Mouse (Mus musculus): ENCODE measurements at regions not wholly inside any gene's neighbourhood (a gene's known extent, or its start where the extent isn't known, plus 50 kb on each side); places are given as distances from the start of the nearest gene placed in this dataset.

DNA sequence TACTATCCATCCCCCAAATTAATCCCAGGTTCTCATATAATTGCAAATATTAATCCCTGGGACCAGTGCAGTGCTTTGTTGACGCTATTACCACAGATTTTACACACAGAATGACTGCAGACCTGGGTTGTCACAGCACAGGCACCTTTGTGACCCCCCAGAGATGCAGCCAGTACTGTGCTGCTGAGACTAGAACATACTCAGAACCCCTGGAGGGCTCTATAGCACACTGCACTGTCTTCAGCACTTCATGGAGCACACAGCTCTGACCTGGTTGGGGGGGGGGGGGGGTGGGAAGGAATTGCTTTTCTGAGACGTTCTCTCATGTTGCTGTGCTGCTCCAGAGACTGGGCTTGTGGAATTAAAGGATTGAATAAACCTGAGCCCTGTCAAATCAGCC is 154.9 kb upstream of the Gm34302 start:
- no peak overlapping the region for H3K9ac ChIP-seq (ENCODE audit: low read length)
- H3K27ac ChIP-seq (ENCODE audit: low read depth, low read length) = no peak overlapping the region
- no peaks in the 10 kb centered on the region for H3K36me3 ChIP-seq (ENCODE audit: control insufficient read depth, insufficient read depth, low read length)
- H3K9me3 ChIP-seq (ENCODE audit: control insufficient read depth, low read length) = no peaks in the 10 kb centered on the region
- no peaks in the 10 kb centered on the region for H3K4me1 ChIP-seq (ENCODE audit: control insufficient read depth, insufficient read depth, low read length)
- DNase-seq (ENCODE audit: low spot score, missing footprints) (no peak), ATAC-seq (ENCODE audit: low FRiP score) (peak; percentile 64; the same call in 1 of the 2 replicates)
- no peaks in the 10 kb centered on the region for H3K27me3 ChIP-seq (ENCODE audit: control insufficient read depth, insufficient read depth, low read length)
- H3K4me3 ChIP-seq (ENCODE audit: low read depth, low read length) = no peak overlapping the region
- no peak overlapping the region for H3K4me2 ChIP-seq
- 43% methylated on average over 2 of the region's 2 CpGs for WGBS

DNA sequence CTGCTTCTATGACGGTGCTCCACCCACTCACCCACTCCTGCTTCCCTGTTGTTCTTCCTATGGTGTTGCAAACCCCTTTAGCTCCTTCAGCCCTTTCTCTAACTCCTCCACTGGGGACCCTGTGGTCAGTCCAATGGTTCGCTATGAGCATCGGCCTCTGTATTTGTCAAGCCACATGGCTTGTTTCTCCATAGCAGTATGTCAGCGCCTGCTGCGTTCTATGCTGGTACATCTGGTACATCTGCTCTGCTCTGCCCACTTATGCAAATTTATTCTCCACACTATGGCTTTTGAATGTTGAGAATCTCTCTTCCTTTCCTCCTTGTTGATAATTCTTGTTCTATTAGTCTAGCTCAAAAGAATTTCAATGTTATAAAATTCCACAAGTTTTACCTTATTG is 154.2 kb upstream of the Gm34302 start:
- no peaks in the 10 kb centered on the region for H3K9me3 ChIP-seq (ENCODE audit: control insufficient read depth, low read length)
- no peaks in the 10 kb centered on the region for H3K4me1 ChIP-seq (ENCODE audit: control insufficient read depth, insufficient read depth, low read length)
- no peak overlapping the region for H3K27ac ChIP-seq (ENCODE audit: low read depth, low read length)
- no peaks in the 10 kb centered on the region for H3K27me3 ChIP-seq (ENCODE audit: control insufficient read depth, insufficient read depth, low read length)
- no peak overlapping the region for H3K9ac ChIP-seq (ENCODE audit: low read length)
- no peak overlapping the region for H3K4me3 ChIP-seq (ENCODE audit: low read depth, low read length)
- ATAC-seq (ENCODE audit: low FRiP score) (peak; percentile 68), DNase-seq (ENCODE audit: low spot score, missing footprints) (no peak)
- no peaks in the 10 kb centered on the region for H3K36me3 ChIP-seq (ENCODE audit: control insufficient read depth, insufficient read depth, low read length)
- WGBS = 77% methylated on average over 5 of the region's 5 CpGs
- no peak overlapping the region for H3K4me2 ChIP-seq

DNA sequence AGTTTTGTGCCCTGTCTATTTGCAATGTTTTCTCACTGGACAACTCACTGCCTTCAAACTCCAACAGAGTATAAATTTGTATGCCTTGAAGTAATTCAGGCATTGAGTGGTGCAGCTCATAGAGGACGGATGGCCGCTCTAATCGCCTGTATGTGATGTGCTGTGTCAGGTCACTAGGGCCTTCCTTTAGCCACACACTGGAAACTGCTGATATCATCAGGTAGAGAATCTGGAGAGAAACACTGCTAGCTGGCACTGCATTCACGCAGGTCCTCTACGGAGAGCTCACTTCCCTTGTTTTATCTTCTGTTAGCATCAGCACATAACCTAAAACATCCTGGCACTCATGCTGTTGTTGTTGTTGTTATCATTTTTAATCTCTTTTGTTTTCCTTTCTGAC is 144.0 kb upstream of the Gm34302 start:
- 88% methylated on average over 5 of the region's 5 CpGs for WGBS
- H3K27ac ChIP-seq (ENCODE audit: low read depth, low read length) = no peak overlapping the region
- no peak overlapping the region for H3K4me2 ChIP-seq
- H3K9me3 ChIP-seq (ENCODE audit: control insufficient read depth, low read length) = no peaks in the 10 kb centered on the region
- no peaks in the 10 kb centered on the region for H3K4me1 ChIP-seq (ENCODE audit: control insufficient read depth, insufficient read depth, low read length)
- H3K27me3 ChIP-seq (ENCODE audit: control insufficient read depth, insufficient read depth, low read length) = no peaks in the 10 kb centered on the region
- H3K4me3 ChIP-seq (ENCODE audit: low read depth, low read length) = no peak overlapping the region
- DNase-seq (ENCODE audit: low spot score, missing footprints) = no peak
- ATAC-seq (ENCODE audit: low FRiP score) = no peak
- H3K36me3 ChIP-seq (ENCODE audit: control insufficient read depth, insufficient read depth, low read length) = no peaks in the 10 kb centered on the region
- no peak overlapping the region for H3K9ac ChIP-seq (ENCODE audit: low read length)

DNA sequence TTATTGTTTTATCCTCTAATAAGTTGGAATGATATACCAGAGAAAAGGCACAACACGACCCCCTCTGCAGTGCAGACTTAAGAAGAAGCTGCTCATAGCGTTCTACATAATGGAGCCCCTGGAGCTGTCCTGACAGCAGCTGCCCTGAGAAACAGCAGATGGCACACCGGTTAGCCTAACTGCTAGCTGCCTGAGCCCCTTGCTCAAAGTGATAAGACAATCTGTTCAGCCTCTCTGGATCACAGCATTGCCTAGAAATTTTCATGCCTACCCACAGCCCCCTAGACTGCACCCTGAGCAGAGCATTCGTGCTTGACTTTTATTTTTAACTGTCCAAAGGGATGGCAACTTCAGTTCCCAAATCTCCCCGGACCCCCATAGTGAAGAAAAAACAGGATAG is 132.4 kb upstream of the Gm34302 start:
- H3K4me1 ChIP-seq (ENCODE audit: control insufficient read depth, insufficient read depth, low read length) = no peaks in the 10 kb centered on the region
- H3K27ac ChIP-seq (ENCODE audit: low read depth, low read length) = no peak overlapping the region
- ATAC-seq (ENCODE audit: low FRiP score) (peak; percentile 83), DNase-seq (ENCODE audit: low spot score, missing footprints) (no peak)
- 25% methylated on average over 5 of the region's 5 CpGs for WGBS
- H3K9me3 ChIP-seq (ENCODE audit: control insufficient read depth, low read length) = no peaks in the 10 kb centered on the region
- no peak overlapping the region for H3K4me2 ChIP-seq
- no peak overlapping the region for H3K9ac ChIP-seq (ENCODE audit: low read length)
- H3K4me3 ChIP-seq (ENCODE audit: low read depth, low read length) = no peak overlapping the region
- H3K27me3 ChIP-seq (ENCODE audit: control insufficient read depth, insufficient read depth, low read length) = no peaks in the 10 kb centered on the region
- no peaks in the 10 kb centered on the region for H3K36me3 ChIP-seq (ENCODE audit: control insufficient read depth, insufficient read depth, low read length)

DNA sequence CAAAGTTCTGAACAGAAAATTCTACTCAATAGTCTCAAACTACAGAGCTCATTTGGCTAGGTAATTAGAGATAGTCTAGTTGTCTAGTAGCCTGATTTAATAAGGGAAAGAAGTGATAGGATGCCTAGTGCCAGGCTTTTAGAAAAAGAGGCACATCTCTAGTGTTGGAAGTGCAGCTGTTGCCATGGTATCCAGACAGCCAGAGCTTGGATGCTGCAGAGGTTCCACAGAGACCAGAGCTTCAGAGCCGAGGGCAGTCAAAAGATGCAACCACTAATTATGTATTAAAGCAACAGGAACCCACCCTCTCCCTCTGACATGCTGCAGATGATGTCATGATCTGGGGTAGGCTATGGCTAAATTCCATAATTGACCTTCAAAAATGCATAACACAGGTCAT is 130.0 kb upstream of the Gm34302 start:
- Histone ChIP-seq H3K27me3 (ENCODE audit: control insufficient read depth, insufficient read depth, low read length) (no peaks in the 10 kb centered on the region), H3K4me1 (ENCODE audit: control insufficient read depth, insufficient read depth, low read length) (no peaks in the 10 kb centered on the region), H3K9me3 (ENCODE audit: control insufficient read depth, low read length) (no peaks in the 10 kb centered on the region), H3K4me2 (no peak overlapping the region), H3K36me3 (ENCODE audit: control insufficient read depth, insufficient read depth, low read length) (no peaks in the 10 kb centered on the region), H3K27ac (ENCODE audit: low read depth, low read length) (no peak overlapping the region), H3K4me3 (ENCODE audit: low read depth, low read length) (no peak overlapping the region), H3K9ac (ENCODE audit: low read length) (no peak overlapping the region)
- ATAC-seq (ENCODE audit: low FRiP score) (peak; percentile 56; the same call in 1 of the 2 replicates), DNase-seq (ENCODE audit: low spot score, missing footprints) (no peak)
- 42% methylated on average over 1 of the region's 1 CpGs for WGBS

DNA sequence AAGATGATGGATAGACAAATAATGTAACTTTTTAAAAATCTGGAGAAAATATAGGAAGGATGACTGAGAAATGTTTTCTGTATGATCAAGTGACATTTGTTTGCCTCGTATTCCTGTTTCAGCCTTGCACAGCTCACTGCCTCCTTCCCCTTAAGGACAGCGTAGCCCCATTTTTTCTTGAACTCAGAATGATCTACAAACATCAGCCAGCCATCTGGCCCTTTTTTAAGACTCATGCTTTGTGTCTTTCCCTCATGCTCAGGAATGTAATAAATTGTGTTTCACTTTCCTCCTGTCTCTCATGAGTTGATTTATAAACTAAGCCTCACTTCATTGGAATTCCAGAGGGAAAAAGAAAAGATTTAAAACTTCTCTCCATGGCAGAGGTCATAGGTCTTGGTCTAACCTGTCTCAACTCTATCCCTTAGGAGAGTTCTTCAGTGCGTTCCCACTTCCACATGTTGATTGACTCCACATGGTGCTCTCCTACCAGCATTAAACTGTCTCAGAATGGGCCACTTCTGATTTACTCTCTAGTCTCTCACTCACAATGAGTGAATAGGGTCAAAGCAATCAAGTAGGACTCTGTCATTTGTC is 129.2 kb upstream of the Gm34302 start:
- no peaks in the 10 kb centered on the region for H3K27me3 ChIP-seq (ENCODE audit: control insufficient read depth, insufficient read depth, low read length)
- WGBS = 77% methylated on average over 3 of the region's 3 CpGs
- no peak overlapping the region for H3K4me2 ChIP-seq
- no peaks in the 10 kb centered on the region for H3K9me3 ChIP-seq (ENCODE audit: control insufficient read depth, low read length)
- H3K36me3 ChIP-seq (ENCODE audit: control insufficient read depth, insufficient read depth, low read length) = no peaks in the 10 kb centered on the region
- H3K4me3 ChIP-seq (ENCODE audit: low read depth, low read length) = no peak overlapping the region
- no peak overlapping the region for H3K9ac ChIP-seq (ENCODE audit: low read length)
- DNase-seq (ENCODE audit: low spot score, missing footprints) (no peak), ATAC-seq (ENCODE audit: low FRiP score) (no peak)
- no peak overlapping the region for H3K27ac ChIP-seq (ENCODE audit: low read depth, low read length)
- no peaks in the 10 kb centered on the region for H3K4me1 ChIP-seq (ENCODE audit: control insufficient read depth, insufficient read depth, low read length)

DNA sequence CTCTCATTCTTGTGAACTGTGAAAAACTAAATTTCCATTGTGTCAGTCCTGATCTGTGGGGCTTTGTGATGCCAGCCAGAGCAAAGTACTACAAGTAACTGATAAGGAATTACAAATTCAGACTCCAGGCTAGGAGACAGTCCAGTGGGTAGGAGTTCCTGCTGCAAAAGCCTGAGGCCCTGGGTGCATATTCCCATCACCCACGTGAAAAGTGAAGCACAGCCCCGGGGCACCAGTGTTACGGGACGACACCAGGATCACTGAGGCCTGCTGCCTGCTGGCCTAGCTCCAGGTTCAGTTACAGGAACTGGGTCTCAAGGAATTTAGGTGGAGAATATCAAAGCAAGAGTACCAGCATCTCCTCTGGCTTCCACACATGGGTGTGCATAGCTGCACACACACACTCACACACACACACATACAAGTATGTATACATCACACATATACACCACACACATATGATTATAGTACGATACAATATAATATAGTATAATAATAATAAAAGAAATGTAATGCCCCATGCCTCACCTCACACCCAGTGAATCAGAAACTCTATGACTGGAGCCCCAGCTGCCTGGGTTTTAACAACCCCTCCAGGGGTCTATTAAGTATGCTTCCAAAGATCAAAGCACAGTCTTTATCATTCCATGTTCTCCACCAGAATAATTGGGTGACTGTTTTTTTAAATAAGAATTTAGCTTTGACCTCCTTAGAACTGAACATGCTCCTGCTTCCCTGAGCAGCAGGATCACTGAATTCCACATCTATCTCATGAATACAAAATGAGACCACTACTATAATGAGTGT is 126.6 kb upstream of the Gm34302 start:
- WGBS = 48% methylated on average over 5 of the region's 5 CpGs
- no peak; the same call in 1 of the 2 replicates for ATAC-seq (ENCODE audit: low FRiP score)

DNA sequence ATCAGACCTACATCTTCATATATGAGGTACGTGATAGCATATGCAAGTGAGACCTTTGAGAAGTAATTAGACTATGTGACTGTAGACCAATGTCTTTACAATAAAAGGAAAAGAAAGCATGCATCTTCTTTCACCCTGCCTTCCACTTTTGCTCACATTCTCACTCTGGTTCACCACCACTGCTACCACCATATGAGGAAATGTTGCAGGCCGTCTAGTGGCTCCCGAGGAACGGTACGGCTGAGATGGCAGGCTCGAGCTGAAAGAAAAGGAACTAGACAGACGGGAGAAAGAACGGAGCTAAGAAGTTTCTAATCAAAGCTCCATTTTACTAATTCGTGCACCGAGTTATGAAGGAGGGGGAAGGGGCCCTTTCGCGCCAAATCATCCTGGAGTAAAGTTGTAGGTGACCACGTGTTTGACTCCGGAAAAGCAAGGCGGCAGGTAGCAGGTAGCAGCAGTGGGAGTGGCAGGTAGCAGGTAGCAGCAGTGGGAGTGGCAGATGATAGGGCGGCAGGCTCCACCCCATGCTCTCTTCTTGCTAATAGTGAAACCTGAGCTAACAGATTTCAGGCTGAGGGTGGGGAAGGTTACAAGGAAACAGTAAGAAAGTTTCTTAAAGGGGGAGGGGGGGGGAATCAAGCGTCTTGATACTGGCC is 125.9 kb upstream of the Gm34302 start:
- Histone ChIP-seq H3K36me3 (ENCODE audit: control insufficient read depth, insufficient read depth, low read length) (no peaks in the 10 kb centered on the region), H3K4me2 (no peak overlapping the region)
- ATAC-seq (ENCODE audit: low FRiP score) = no peak

More for the DNA sequence above, 126.6 kb upstream of the Gm34302 start:
- no peak overlapping the region for H3K4me2 ChIP-seq
- H3K4me3 ChIP-seq (ENCODE audit: low read depth, low read length) = no peak overlapping the region
- H3K9me3 ChIP-seq (ENCODE audit: control insufficient read depth, low read length) = no peaks in the 10 kb centered on the region
- DNase-seq (ENCODE audit: low spot score, missing footprints) = no peak
- no peak overlapping the region for H3K9ac ChIP-seq (ENCODE audit: low read length)
- no peaks in the 10 kb centered on the region for H3K4me1 ChIP-seq (ENCODE audit: control insufficient read depth, insufficient read depth, low read length)
- no peak overlapping the region for H3K27ac ChIP-seq (ENCODE audit: low read depth, low read length)
- H3K36me3 ChIP-seq (ENCODE audit: control insufficient read depth, insufficient read depth, low read length) = no peaks in the 10 kb centered on the region
- no peaks in the 10 kb centered on the region for H3K27me3 ChIP-seq (ENCODE audit: control insufficient read depth, insufficient read depth, low read length)

More for the DNA sequence above, 125.9 kb upstream of the Gm34302 start:
- no peaks in the 10 kb centered on the region for H3K9me3 ChIP-seq (ENCODE audit: control insufficient read depth, low read length)
- H3K27ac ChIP-seq (ENCODE audit: low read depth, low read length) = no peak overlapping the region
- H3K4me1 ChIP-seq (ENCODE audit: control insufficient read depth, insufficient read depth, low read length) = no peaks in the 10 kb centered on the region
- WGBS = 32% methylated on average over 17 of the region's 17 CpGs
- no peaks in the 10 kb centered on the region for H3K27me3 ChIP-seq (ENCODE audit: control insufficient read depth, insufficient read depth, low read length)
- DNase-seq (ENCODE audit: low spot score, missing footprints) = no peak
- H3K9ac ChIP-seq (ENCODE audit: low read length) = no peak overlapping the region
- no peak overlapping the region for H3K4me3 ChIP-seq (ENCODE audit: low read depth, low read length)
